Mouse (Mus musculus): ENCODE results near the gene Padi3.
A peak's percentile ranks its signal among the peaks of the same experiment; 100 is the strongest.

GRCm38 (mm10) chr4:140814241-140815225, 4.1 kb upstream of the Padi3 start:
- TF ChIP-seq CTCF (IDR thresholded peaks at IDR 0.05; ENCODE audit: low read depth) (peak; percentile 87), EP300 (IDR thresholded peaks at IDR 0.05; ENCODE audit: low read depth) (no peak)
